Mouse (Mus musculus): ENCODE data around the gene Specc1l.

Gene Specc1l

DNA sequence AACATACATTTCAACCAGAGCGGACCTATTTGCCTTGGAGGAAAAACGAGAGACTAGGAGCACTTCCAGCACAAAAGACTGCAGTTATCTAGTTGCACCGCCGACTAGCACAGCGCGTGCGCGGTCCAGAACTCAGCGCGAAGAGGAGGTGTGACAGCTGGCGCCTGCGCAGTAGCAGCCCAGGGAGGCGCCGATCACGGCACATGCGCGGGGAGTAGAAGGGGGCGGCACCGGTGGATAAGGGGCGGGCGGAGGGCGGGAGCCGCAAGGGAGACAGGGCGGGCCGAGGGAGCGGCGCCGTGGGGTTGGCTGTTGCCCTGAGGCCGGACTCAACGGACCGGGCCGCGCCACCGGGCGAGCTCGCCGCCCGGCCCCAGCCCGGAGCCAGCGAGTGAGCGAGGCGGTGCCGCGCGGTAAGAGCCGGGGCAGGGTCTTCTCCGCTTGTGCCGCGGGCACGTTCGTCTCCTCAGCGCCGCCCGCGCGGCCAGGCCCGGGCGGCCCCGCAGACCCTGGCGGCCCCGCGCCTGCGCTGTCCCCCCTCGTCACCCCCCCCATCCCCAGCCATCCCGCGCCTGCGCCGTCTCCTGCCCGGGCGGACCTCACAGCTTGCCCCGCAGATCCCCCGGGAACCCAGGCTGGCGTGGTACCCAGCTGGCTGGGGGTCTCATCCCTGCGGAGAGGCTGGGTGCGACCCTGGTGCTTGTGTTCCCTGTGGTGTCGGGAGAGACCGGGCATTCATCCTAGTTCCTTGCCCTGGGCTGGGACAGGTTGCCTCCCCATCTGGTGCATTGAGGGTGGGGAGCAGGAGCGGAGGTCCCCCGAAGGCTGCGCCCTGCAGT is at the start of gene Specc1l:
TSS of gene Specc1l (plus strand) at position 267 of the 839 bp plus-strand sequence.
- DNase-seq (ENCODE audit: low spot score in 2 of 2), result peak; percentile 97 to 98

DNA sequence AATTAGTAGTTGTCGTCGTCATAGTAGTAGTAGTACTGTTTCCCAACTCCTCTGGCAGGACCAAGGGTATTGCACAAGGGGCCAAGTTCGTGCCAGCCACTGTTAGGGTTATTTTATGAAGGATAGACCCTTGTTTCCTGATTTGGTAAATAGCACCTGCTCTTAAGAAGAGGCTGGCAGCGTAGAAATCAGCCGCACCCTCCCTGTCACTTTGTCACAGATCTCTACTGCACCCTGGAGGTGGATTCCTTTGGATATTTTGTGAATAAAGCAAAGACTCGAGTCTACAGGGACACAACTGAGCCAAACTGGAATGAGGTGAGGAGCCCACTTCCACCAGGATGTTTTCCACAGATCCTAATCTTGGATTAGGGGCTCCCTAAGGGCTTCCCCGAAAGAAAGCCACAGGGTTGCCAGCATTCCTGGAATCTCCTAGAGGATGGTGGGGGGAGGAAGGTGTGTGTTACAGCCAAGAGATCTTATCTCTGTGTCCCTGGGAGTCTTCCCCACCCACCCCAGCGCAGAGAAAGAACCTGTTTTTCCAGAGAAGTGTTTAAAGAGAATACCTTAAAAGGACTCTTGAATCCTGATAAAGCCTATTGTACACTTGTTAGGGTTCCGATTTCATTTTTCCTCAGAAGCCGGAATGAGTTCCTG is 45.9 kb upstream of the Specc1l start:
- DNase-seq (ENCODE audit: low spot score in 2 of 2), result no peak

- no peak for DNase-seq (ENCODE audit: low spot score in 2 of 2)
Measured at GRCm38 (mm10) chr10:75166601-75167000, 45.3 kb upstream of the Specc1l start.

DNA sequence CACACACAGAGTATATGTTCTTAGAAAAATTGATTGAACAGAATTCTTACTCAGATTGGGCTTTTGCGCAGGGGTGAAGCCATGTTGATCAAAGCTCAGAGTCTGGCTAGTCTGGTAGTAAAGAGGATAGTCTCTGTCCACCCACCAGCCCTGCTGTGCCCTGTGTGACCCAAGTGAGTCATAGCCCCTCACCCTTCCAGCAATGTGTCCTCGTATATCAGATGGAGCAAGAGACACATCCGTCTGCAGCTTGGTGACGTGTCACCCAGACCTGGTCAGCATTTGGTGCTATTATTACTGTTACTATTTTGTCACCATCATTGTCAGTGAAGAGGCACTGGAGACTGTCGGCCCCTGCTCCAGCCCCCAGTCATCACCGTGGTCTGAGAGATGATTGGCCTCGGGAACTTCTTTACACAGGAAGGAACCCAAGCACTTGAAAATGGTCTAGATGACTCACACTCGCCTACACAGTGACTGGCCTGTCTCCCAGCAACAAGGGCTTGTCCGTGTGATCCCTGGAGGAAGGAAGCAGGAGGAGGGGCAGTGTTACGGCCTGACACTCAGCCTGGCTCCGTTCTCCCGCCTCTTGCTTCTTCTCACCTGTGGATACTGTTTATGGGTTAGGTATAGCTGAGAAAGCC is 41.5 kb upstream of the Specc1l start:
- DNase-seq (ENCODE audit: low spot score in 2 of 2), result no peak

DNA sequence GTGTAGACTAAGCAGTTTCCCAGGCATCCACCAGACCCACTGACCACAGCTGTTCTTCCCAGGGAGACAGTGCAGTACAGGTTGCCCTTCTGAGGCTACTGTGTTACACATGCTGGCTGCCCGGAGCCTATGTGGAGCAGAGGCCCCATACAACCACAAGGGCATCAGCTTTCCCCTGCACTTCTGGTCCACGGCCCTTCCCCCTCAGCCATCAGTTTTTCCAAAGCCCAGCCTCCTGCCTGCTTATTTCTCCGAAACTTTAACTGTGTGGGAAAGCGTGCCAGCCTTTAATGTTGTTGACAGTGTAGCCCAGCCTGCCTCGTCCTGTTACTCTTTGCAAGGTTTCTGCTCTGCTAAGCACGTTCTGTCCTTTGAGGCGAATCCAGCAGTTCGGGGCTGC is 38.8 kb upstream of the Specc1l start:
- no peak for DNase-seq (ENCODE audit: low spot score in 2 of 2)

DNA sequence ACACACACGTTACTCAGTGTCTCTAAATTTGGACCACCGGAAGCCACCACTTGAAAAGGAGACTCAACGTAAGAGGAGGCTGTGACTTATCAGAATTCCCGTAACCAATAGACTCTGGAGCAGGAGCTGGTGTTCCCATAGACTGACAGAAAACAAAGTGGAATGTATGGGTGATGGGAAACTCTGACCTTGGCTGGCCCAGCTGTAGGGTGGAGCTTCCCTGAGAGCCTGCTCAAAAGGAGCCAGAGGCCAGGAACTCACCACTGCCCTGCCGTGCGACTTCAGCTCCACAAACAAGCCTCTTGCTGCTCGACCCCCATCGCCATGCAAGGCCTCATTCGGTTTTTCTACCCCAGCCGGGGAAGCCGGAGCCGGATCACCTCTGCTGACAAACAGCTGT is 38.2 kb upstream of the Specc1l start:
- DNase-seq (ENCODE audit: low spot score in 2 of 2), result no peak

DNA sequence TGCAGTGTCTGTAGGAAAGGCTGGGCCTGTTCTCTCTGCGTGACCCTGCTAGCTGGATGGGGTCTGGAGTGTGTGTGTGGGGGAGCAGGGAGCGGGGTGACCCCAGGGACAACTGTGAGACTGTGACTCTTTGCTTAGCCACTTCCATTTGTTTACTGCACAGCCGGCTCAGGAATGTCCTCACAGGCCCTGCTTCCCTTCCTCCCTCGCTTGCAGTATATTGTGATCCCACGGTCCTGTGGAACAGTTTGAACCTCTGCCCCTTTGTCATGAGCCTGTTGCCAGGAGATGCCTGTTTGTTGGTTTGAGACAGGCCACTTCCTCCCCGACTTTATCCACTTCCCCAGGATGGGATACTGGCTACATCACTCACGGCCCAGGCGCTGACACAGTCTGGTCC is 35.4 kb upstream of the Specc1l start:
- no peak for DNase-seq (ENCODE audit: low spot score in 2 of 2)

DNA sequence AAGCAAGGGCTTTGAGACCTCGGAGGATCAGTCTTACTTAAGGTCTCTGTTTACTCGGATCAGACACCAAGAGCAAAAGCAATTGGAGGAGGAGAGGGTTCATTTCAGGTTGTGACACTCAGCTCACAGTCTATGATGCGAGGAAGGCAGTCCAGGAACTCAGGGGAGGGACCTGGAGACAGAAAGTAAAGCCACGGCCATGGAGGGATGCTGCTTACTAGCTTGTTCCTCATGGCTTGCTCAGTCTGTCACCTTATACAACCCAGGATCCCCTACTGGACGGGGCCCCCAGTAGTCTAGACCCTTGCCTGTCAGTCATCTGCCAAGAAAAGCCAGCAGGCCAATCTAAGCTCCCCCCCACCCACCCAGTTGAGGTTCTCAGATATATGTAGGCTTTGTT is 33.0 kb upstream of the Specc1l start:
- DNase-seq (ENCODE audit: low spot score in 2 of 2), result no peak

GRCm38 (mm10) chr10:75182151-75182774 is 29.6 kb upstream of the Specc1l start:
- peak; percentile 62 to 86 for DNase-seq (ENCODE audit: low spot score in 2 of 2)

DNA sequence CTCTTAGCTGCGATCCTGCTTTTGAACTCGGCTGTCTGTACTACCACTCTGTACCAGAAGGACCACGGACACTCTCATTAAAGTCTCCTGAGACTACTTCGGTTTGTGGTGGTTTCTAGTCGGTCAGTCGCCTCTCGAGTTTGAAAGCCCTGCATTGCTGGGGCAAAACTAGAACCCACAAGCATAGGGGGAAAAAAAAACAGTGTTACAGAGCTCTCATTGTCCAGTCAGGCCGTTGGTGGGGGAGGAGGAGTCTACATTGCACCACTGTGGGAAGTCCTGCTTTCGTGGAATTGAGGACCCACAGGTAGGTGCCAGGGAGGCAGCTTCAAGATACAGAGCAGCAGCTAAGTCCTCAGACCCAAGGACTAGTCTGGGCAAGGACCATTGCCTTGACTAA is 27.0 kb upstream of the Specc1l start:
- no peak for DNase-seq (ENCODE audit: low spot score in 2 of 2)

- DNase-seq (ENCODE audit: low spot score in 2 of 2), result no peak
Measured at GRCm38 (mm10) chr10:75186551-75186950, 25.3 kb upstream of the Specc1l start.

DNA sequence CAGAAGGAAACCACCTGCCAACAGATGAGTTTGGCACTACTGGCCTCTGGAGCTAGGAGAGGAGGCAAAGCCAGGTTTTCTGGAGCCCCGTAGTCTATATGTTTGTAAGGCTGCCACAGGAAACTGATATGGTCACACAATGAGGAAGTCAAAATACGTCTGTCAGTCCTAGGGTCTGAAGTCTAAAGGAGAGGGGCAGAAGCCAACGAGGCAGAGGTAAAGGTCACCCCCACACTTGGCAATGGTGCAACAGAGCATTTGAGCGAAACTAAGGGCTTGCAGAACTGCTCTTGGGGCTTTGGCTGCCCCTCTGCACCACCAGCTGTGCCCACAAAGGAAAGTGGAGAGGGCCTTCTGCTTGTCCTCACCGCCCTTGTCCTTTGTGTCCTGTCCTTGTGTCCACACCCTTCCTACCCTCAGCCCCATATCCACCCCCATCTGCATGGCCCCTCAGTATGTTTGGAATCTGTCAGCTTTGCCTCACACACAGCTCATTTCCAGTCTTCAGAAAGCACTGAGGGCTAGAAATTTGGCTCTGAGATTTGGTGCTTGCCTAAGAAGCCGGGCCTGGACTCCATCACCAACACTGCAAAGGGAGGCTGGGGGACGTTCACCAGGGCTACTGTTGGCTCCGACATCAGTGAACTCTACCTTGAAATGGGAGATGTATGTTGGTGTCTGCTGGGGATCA is 24.4 kb upstream of the Specc1l start:
- DNase-seq (ENCODE audit: low spot score in 2 of 2), result no peak

GRCm38 (mm10) chr10:75191647-75192046 is 20.2 kb upstream of the Specc1l start:
- DNase-seq (ENCODE audit: low spot score in 2 of 2), result no peak

- no peak for DNase-seq (ENCODE audit: low spot score in 2 of 2)
Measured at GRCm38 (mm10) chr10:75197817-75198216, 14.1 kb upstream of the Specc1l start.

- no peak for DNase-seq (ENCODE audit: low spot score in 2 of 2)
Measured at GRCm38 (mm10) chr10:75200733-75201132, 11.1 kb upstream of the Specc1l start.

- DNase-seq (ENCODE audit: low spot score in 2 of 2), result no peak
Measured at GRCm38 (mm10) chr10:75206192-75206591, 5.7 kb upstream of the Specc1l start.

GRCm38 (mm10) chr10:75210841-75211240 is 1.0 kb upstream of the Specc1l start:
- DNase-seq (ENCODE audit: low spot score in 2 of 2), result no peak

DNA sequence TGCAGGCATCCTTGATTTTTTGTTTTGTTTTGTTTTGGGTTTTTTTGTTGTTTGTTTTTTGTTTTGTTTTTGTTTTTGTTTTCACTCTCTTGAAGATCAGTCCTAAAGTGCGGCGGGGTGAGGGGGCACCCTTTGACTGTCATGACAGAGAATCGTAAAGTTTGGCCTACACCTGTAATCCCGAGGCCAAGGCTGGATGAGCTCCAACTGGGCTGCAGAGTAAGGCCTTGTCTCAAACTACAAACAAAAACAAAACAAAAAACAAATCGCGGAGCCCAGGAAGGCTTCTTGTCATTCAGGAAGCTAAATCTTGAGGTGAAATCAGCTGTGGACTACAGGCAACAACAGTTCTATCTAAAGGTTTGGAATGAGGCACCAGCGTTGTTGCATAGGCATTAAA is 1.1 kb downstream of the Specc1l start:
- DNase-seq (ENCODE audit: low spot score in 2 of 2), result no peak

DNA sequence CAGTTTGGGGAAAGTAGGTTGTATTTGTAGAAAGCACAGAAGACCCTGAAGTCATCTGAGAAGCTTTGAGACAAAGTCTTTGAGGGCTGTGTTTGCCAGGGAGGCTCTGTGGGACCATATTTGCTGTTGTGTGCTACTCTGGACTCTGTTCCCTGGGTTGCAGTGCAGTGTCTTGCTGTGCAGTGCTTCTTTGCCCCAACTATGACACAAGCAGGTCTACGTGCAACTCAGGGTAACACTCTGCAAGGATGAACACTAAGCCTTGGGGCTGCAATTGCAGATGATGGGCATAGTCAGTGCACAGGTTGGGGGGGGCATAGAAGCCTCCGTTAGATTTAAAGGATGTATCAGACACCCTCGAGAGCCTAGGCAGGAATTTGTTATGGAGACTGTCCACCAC is 8.8 kb downstream of the Specc1l start:
- no peak for DNase-seq (ENCODE audit: low spot score in 2 of 2)

- no peak for DNase-seq (ENCODE audit: low spot score in 2 of 2)
Measured at GRCm38 (mm10) chr10:75221936-75222610, 10.2 kb downstream of the Specc1l start.

- DNase-seq (ENCODE audit: low spot score in 2 of 2), result no peak
Measured at GRCm38 (mm10) chr10:75222611-75222998, 10.7 kb downstream of the Specc1l start.
